Mouse (Mus musculus): ENCODE measurements at regions not wholly inside any gene's neighbourhood (a gene's known extent, or its start where the extent isn't known, plus 50 kb on each side); places are given as distances from the start of the nearest gene placed in this dataset.

GRCm38 (mm10) chr8:112111950-112112349, 97.1 kb upstream of the Gm6793 start:
- Histone ChIP-seq H3K36me3 (replicated peaks; ENCODE audit: insufficient read depth, low read length) (no peaks in the 10 kb centered on the region), H3K4me1 (ENCODE audit: insufficient read depth) (no peaks in the 10 kb centered on the region), H3K9me3 (ENCODE audit: low read length) (0 out of 2 replicates have a peak, but pooled peaks cover 3% of the 10 kb centered on the region), H3K27me3 (ENCODE audit: insufficient read depth, low read length) (no peaks in the 10 kb centered on the region), H3K4me2 (ENCODE audit: low read depth, low read length) (no peak overlapping the region), H3K4me3 (ENCODE audit: low read depth, low read length) (no peak overlapping the region), H3K27ac (ENCODE audit: low read depth) (no peak overlapping the region), H3K9ac (replicated peaks) (no peak overlapping the region)
- 55% methylated on average over 2 of the region's 2 CpGs for WGBS (ENCODE audit: insufficient replicate concordance)
- TF ChIP-seq EP300 (IDR thresholded peaks at IDR 0.05; ENCODE audit: low read depth) = no peak
- TF ChIP-seq CTCF (IDR thresholded peaks at IDR 0.05; ENCODE audit: low read depth) = no peak
- no peak for ATAC-seq
- no peak for DNase-seq

GRCm38 (mm10) chr8:112097883-112098635, 83.2 kb upstream of the Gm6793 start:
- TF ChIP-seq CTCF (IDR thresholded peaks at IDR 0.05; ENCODE audit: low read depth) = no peak
- no peak for TF ChIP-seq EP300 (IDR thresholded peaks at IDR 0.05; ENCODE audit: low read depth)
- WGBS (ENCODE audit: insufficient replicate concordance) = 85% methylated on average over 10 of the region's 10 CpGs
- Histone ChIP-seq H3K27ac (ENCODE audit: low read depth) (no peak overlapping the region), H3K4me2 (ENCODE audit: low read depth, low read length) (no peak overlapping the region), H3K36me3 (replicated peaks; ENCODE audit: insufficient read depth, low read length) (no peaks in the 10 kb centered on the region), H3K9me3 (ENCODE audit: low read length) (no peaks in the 10 kb centered on the region; the same call in 1 of the 2 replicates), H3K4me3 (ENCODE audit: low read depth, low read length) (no peak overlapping the region), H3K9ac (replicated peaks) (no peak overlapping the region), H3K4me1 (ENCODE audit: insufficient read depth) (no peaks in the 10 kb centered on the region), H3K27me3 (ENCODE audit: insufficient read depth, low read length) (no peaks in the 10 kb centered on the region)
- DNase-seq (no peak), ATAC-seq (no peak)

GRCm38 (mm10) chr8:112094881-112095280, 80.0 kb upstream of the Gm6793 start:
- 70% methylated on average over 2 of the region's 2 CpGs for WGBS (ENCODE audit: insufficient replicate concordance)
- H3K4me1 ChIP-seq (ENCODE audit: insufficient read depth) = no peaks in the 10 kb centered on the region
- DNase-seq (no peak), ATAC-seq (no peak)
- H3K27ac ChIP-seq (ENCODE audit: low read depth) = no peak overlapping the region
- H3K36me3 ChIP-seq (replicated peaks; ENCODE audit: insufficient read depth, low read length) = no peaks in the 10 kb centered on the region
- no peak overlapping the region for H3K4me2 ChIP-seq (ENCODE audit: low read depth, low read length)
- H3K27me3 ChIP-seq (ENCODE audit: insufficient read depth, low read length) = no peaks in the 10 kb centered on the region
- H3K9me3 ChIP-seq (ENCODE audit: low read length) = no peaks in the 10 kb centered on the region; the same call in 1 of the 2 replicates
- no peak overlapping the region for H3K9ac ChIP-seq (replicated peaks)
- H3K4me3 ChIP-seq (ENCODE audit: low read depth, low read length) = no peak overlapping the region
- TF ChIP-seq EP300 (IDR thresholded peaks at IDR 0.05; ENCODE audit: low read depth) (no peak), CTCF (IDR thresholded peaks at IDR 0.05; ENCODE audit: low read depth) (no peak)

- 61% methylated on average over 7 of the region's 7 CpGs for WGBS (ENCODE audit: insufficient replicate concordance)
Measured at GRCm38 (mm10) chr8:112093554-112093953, 78.7 kb upstream of the Gm6793 start.

GRCm38 (mm10) chr8:112092831-112093230, 78.0 kb upstream of the Gm6793 start:
- no peaks in the 10 kb centered on the region for H3K27me3 ChIP-seq (ENCODE audit: insufficient read depth, low read length)
- no peak overlapping the region for H3K9ac ChIP-seq (replicated peaks)
- no peak overlapping the region for H3K27ac ChIP-seq (ENCODE audit: low read depth)
- H3K9me3 ChIP-seq (ENCODE audit: low read length) = no peaks in the 10 kb centered on the region; the same call in 1 of the 2 replicates
- H3K4me2 ChIP-seq (ENCODE audit: low read depth, low read length) = no peak overlapping the region
- 54% methylated on average over 3 of the region's 3 CpGs for WGBS (ENCODE audit: insufficient replicate concordance)
- H3K36me3 ChIP-seq (replicated peaks; ENCODE audit: insufficient read depth, low read length) = no peaks in the 10 kb centered on the region
- ATAC-seq (no peak), DNase-seq (no peak)
- no peaks in the 10 kb centered on the region for H3K4me1 ChIP-seq (ENCODE audit: insufficient read depth)
- H3K4me3 ChIP-seq (ENCODE audit: low read depth, low read length) = no peak overlapping the region
- TF ChIP-seq CTCF (IDR thresholded peaks at IDR 0.05; ENCODE audit: low read depth) = no peak
- no peak for TF ChIP-seq EP300 (IDR thresholded peaks at IDR 0.05; ENCODE audit: low read depth)

More at GRCm38 (mm10) chr8:112093554-112093953, 78.7 kb upstream of the Gm6793 start:
- Histone ChIP-seq H3K4me2 (ENCODE audit: low read depth, low read length) (no peak overlapping the region), H3K4me1 (ENCODE audit: insufficient read depth) (no peaks in the 10 kb centered on the region), H3K36me3 (replicated peaks; ENCODE audit: insufficient read depth, low read length) (no peaks in the 10 kb centered on the region), H3K9me3 (ENCODE audit: low read length) (no peaks in the 10 kb centered on the region; the same call in 1 of the 2 replicates), H3K27ac (ENCODE audit: low read depth) (no peak overlapping the region), H3K9ac (replicated peaks) (no peak overlapping the region), H3K27me3 (ENCODE audit: insufficient read depth, low read length) (no peaks in the 10 kb centered on the region), H3K4me3 (ENCODE audit: low read depth, low read length) (no peak overlapping the region)
- TF ChIP-seq EP300 (IDR thresholded peaks at IDR 0.05; ENCODE audit: low read depth) (no peak), CTCF (IDR thresholded peaks at IDR 0.05; ENCODE audit: low read depth) (no peak)
- no peak for DNase-seq
- no peak for ATAC-seq

- DNase-seq = no peak
- 77% methylated on average over 10 of the region's 10 CpGs for WGBS (ENCODE audit: insufficient replicate concordance)
- Histone ChIP-seq H3K4me3 (ENCODE audit: low read depth, low read length) (no peak overlapping the region), H3K9ac (replicated peaks) (no peak overlapping the region), H3K36me3 (replicated peaks; ENCODE audit: insufficient read depth, low read length) (no peaks in the 10 kb centered on the region), H3K27ac (ENCODE audit: low read depth) (no peak overlapping the region), H3K4me1 (ENCODE audit: insufficient read depth) (no peaks in the 10 kb centered on the region), H3K9me3 (ENCODE audit: low read length) (no peaks in the 10 kb centered on the region), H3K27me3 (ENCODE audit: insufficient read depth, low read length) (no peaks in the 10 kb centered on the region), H3K4me2 (ENCODE audit: low read depth, low read length) (no peak overlapping the region)
- TF ChIP-seq CTCF (IDR thresholded peaks at IDR 0.05; ENCODE audit: low read depth) = no peak
- TF ChIP-seq EP300 (IDR thresholded peaks at IDR 0.05; ENCODE audit: low read depth) = no peak
- ATAC-seq = no peak
Measured at GRCm38 (mm10) chr8:112078621-112079020, 63.8 kb upstream of the Gm6793 start.
